Mouse (Mus musculus) liver, embryonic 12.5 days (tissue): Measurements from ENCODE around the gene Smr2. TPM values are rescaled to one million over a fixed set of nuclear protein-coding genes. Genes with fewer than 3 reads are reported as not detected.
"Not testable (repeated sequence)": the region's sequence is repeated elsewhere in the genome, so short reads cannot be mapped to it uniquely, and the experiment has no call there.

ENCODE experiments used
- ATAC-seq: fragments of 200-750 bp; cut with Nextera tagmentation; 2 replicates; pipeline ENCODE4 v1.8.0; 2017; ENCODE audit warnings: moderate number of reproducible peaks, mild to moderate bottlenecking, moderate library complexity
- H3K27ac ChIP-seq: fragments of 300-500 bp; sonication (generic); 2 replicates; pipeline ENCODE4 v1.5.1; 2016; ENCODE audit warnings: mild to moderate bottlenecking
- H3K27me3 ChIP-seq: fragments of 300-500 bp; sonication (generic); replicated peaks from 2 replicates; pipeline ENCODE4 v1.6.1; 2016; ENCODE audit warnings: mild to moderate bottlenecking, moderate library complexity
- H3K36me3 ChIP-seq: fragments of 300-500 bp; sonication (generic); 2 replicates; pipeline ENCODE4 v1.6.1; 2016; ENCODE audit warnings: mild to moderate bottlenecking, moderate library complexity
- H3K4me1 ChIP-seq: fragments of 300-500 bp; sonication (generic); 2 replicates; pipeline ENCODE4 v1.6.1; 2016
- H3K4me2 ChIP-seq: fragments of 300-500 bp; sonication (generic); 2 replicates; pipeline ENCODE4 v1.6.1; 2016; ENCODE audit warnings: mild to moderate bottlenecking, moderate library complexity
- H3K4me3 ChIP-seq: fragments of 300-500 bp; sonication (generic); 2 replicates; pipeline ENCODE4 v1.5.1; 2016; ENCODE audit warnings: mild to moderate bottlenecking, moderate library complexity
- H3K9ac ChIP-seq: fragments of 300-500 bp; sonication (generic); 2 replicates; pipeline ENCODE4 v1.6.1; 2016; ENCODE audit warnings: mild to moderate bottlenecking, moderate library complexity
- H3K9me3 ChIP-seq: fragments of 300-500 bp; sonication (generic); replicated peaks from 2 replicates; pipeline ENCODE4 v1.6.1; 2016; ENCODE audit warnings: mild to moderate bottlenecking, moderate library complexity
- WGBS: fragments of 180-500 bp; shearing (Covaris S2); methylation state at CpG from one replicate; pipeline ENCODE4 v1.1.7; 2016; ENCODE audit not compliant: insufficient replicate concordance; 5-methylcytosine and 5-hydroxymethylcytosine counted together
- polyA plus RNA-seq: library from polyadenylated mRNA; unstranded; fragments of >200 nt; fragmentation: Nextera tagmentation; extraction: Ambion mirVana; gene quantifications from 2 replicates; pipeline ENCODE4 v1.2.1, GENCODE M21; 2016

Gene Smr2
- not detected in 2 replicates for polyA plus RNA-seq

DNA sequence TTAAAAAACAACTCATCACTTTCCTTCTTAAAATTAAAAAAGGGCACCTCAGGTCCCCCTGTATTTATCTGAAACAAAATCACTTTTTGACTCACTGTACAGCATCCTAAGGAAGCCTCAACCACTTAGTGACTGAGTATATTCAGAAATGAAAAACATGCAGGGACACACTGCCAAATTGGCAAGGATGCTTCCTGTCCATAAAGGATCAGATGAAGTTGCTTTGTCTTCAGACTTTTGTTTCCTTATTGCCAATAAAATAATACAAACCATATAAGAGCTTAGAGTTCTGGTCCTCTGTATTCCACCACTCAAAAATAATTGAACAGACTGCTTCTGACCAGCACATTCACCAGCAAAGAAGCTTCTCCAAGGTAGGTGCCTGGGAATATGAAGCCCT lies at the start of gene Smr2:
TSS of gene Smr2 (plus strand) at position 301 of the 400 bp plus-strand sequence.
- not testable (repeated sequence) for H3K4me2 ChIP-seq, H3K4me1 ChIP-seq, H3K27me3 ChIP-seq, H3K9ac ChIP-seq, H3K9me3 ChIP-seq, H3K36me3 ChIP-seq, H3K4me3 ChIP-seq, H3K27ac ChIP-seq, ATAC-seq

DNA sequence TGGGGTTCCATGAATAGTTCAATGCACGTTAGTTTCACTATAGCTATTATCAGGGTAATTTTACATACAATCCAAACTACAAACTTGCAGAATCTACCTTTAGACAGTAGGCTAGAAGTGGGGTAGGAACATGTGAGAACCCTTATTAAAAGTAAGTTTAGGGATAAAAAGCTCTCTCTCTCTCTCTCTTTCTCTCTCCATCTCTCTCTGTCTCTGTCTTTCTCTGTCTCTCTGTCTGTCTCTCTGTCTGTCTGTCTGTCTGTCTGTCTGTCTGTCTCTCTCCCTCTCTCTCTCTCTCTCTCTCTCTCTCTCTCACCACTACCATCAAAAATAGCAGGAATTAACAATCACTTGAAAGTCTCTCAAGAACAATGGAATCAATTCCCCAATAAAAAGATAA lies 25.1 kb downstream of the Smr2 start, which contains the start of gene Gm11116:
TSS of gene Gm11116 (minus strand) at position 101 of the 400 bp plus-strand sequence.
- 0 out of 2 replicates have a peak, but pooled peaks cover 2% of the 10 kb centered on the region for H3K9me3 ChIP-seq
- no peak for ATAC-seq
- H3K4me2 ChIP-seq: no peak within 1 kb of the TSS
- no peak within 1 kb of the TSS for H3K4me3 ChIP-seq
- H3K4me1 ChIP-seq: no peaks in the 10 kb centered on the region
- no peak within 1 kb of the TSS for H3K9ac ChIP-seq
- 42% methylated on average over 1 of the region's 1 CpGs for WGBS
- H3K27ac ChIP-seq: no peak within 1 kb of the TSS
- H3K27me3 ChIP-seq: no peaks in the 10 kb centered on the region
- no peaks in the 10 kb centered on the region for H3K36me3 ChIP-seq

DNA sequence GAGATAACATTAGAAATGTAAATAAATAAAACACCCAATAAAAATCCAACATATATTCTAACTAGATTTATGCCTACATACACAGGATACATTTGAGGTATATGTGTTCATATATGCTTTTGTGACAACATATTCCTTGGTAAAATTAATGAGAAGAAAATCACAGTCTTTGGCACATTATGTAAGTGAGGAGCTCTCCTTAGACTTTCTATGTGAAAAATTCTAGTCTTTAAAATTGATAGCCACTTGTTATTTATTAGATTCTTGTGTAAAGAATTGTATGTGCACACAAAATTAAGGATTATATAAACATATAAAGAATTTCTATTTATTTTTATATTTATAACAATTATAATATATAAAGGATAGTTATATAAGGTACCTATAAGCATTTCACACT lies 67.6 kb downstream of the Smr2 start, which contains the start of gene Gm11115:
TSS of gene Gm11115 (minus strand) at position 101 of the 400 bp plus-strand sequence.
- no peak for ATAC-seq
- H3K27me3 ChIP-seq: no peaks in the 10 kb centered on the region
- H3K27ac ChIP-seq: no peak within 1 kb of the TSS
- no peaks in the 10 kb centered on the region for H3K4me1 ChIP-seq
- peaks cover 7% of the 10 kb centered on the region; the same call in 1 of the 2 replicates for H3K9me3 ChIP-seq
- no peak within 1 kb of the TSS for H3K4me3 ChIP-seq
- H3K36me3 ChIP-seq: no peaks in the 10 kb centered on the region
- H3K9ac ChIP-seq: no peak within 1 kb of the TSS
- no peak within 1 kb of the TSS for H3K4me2 ChIP-seq

Other genes with a start within 250 kb of the Smr2 start
- not detected in 2 replicates for gene Odam, start 201.5 kb upstream of the Smr2 start, polyA plus RNA-seq
- gene Csn3, start 161.0 kb upstream of the Smr2 start, polyA plus RNA-seq: 0.12 TPM in 1 of 2 replicates, not detected in the other
- not detected in 2 replicates for gene 2310003L06Rik, start 117.1 kb upstream of the Smr2 start, polyA plus RNA-seq
- gene Gm28434, start 117.0 kb upstream of the Smr2 start, polyA plus RNA-seq: not detected in 2 replicates
- not detected in 2 replicates for gene Cabs1, start 107.1 kb upstream of the Smr2 start, polyA plus RNA-seq
- not detected in 2 replicates for gene Smr3a, start 84.0 kb upstream of the Smr2 start, polyA plus RNA-seq
- not detected in 2 replicates for gene Gm11116, start 25.0 kb downstream of the Smr2 start, polyA plus RNA-seq
- not detected in 2 replicates for gene Gm11115, start 67.5 kb downstream of the Smr2 start, polyA plus RNA-seq
- gene Gm7714, start 182.4 kb downstream of the Smr2 start, polyA plus RNA-seq: not detected in 2 replicates
- not detected in 2 replicates for gene Prol1, start 230.8 kb downstream of the Smr2 start, polyA plus RNA-seq